Mouse (Mus musculus): Measurements from ENCODE around the gene Tmem116. TPM values are rescaled to one million over a fixed set of nuclear protein-coding genes. Genes with fewer than 3 reads are reported as not detected.
"Not testable (repeated sequence)": the region's sequence is repeated elsewhere in the genome, so short reads cannot be mapped to it uniquely, and the experiment has no call there.

Tmem116 gene
- polyA plus RNA-seq, 1 experiment, result 0.70 TPM

- WGBS, result 49% methylated on average over 1 of the region's 1 CpGs
- H3K4me3 ChIP-seq (ENCODE audit: low read depth, low read length), result no peak overlapping the region
- TF ChIP-seq POLR2A (IDR thresholded peaks at IDR 0.05; ENCODE audit: low read depth, low read length) (no peak), CTCF (IDR thresholded peaks at IDR 0.05; ENCODE audit: extremely low read depth, insufficient read length, insufficient replicate concordance, low read depth, low read length) (no peak)
- H3K36me3 ChIP-seq (ENCODE audit: control insufficient read depth, insufficient read depth, low read length), result no peaks in the 10 kb centered on the region
- no peaks in the 10 kb centered on the region for H3K4me1 ChIP-seq (ENCODE audit: control insufficient read depth, insufficient read depth, insufficient read length, low read length)
- no peaks in the 10 kb centered on the region for H3K27me3 ChIP-seq (ENCODE audit: control insufficient read depth, insufficient read depth, low read length)
- no peak overlapping the region for H3K27ac ChIP-seq (ENCODE audit: insufficient read depth, low read depth, low read length)
Measured at GRCm38 (mm10) chr5:121476040-121476439, 24.3 kb downstream of the Tmem116 start.

- no peak overlapping the region for H3K27ac ChIP-seq (ENCODE audit: insufficient read depth, low read depth, low read length)
- H3K4me3 ChIP-seq (ENCODE audit: low read depth, low read length), result no peak overlapping the region
- H3K36me3 ChIP-seq (ENCODE audit: control insufficient read depth, insufficient read depth, low read length), result no peaks in the 10 kb centered on the region
- no peaks in the 10 kb centered on the region for H3K27me3 ChIP-seq (ENCODE audit: control insufficient read depth, insufficient read depth, low read length)
- 23% methylated on average over 3 of the region's 3 CpGs for WGBS
- TF ChIP-seq POLR2A (IDR thresholded peaks at IDR 0.05; ENCODE audit: low read depth, low read length) (no peak), CTCF (IDR thresholded peaks at IDR 0.05; ENCODE audit: extremely low read depth, insufficient read length, insufficient replicate concordance, low read depth, low read length) (no peak)
- no peaks in the 10 kb centered on the region for H3K4me1 ChIP-seq (ENCODE audit: control insufficient read depth, insufficient read depth, insufficient read length, low read length)
Measured at GRCm38 (mm10) chr5:121477680-121478079, 26.0 kb downstream of the Tmem116 start.

GRCm38 (mm10) chr5:121484801-121485200 lies 33.1 kb downstream of the Tmem116 start:
- TF ChIP-seq POLR2A (IDR thresholded peaks at IDR 0.05; ENCODE audit: low read depth, low read length), result no peak
- TF ChIP-seq CTCF (IDR thresholded peaks at IDR 0.05; ENCODE audit: extremely low read depth, insufficient read length, insufficient replicate concordance, low read depth, low read length), result no peak
- no peak overlapping the region for H3K4me3 ChIP-seq (ENCODE audit: low read depth, low read length)
- H3K27me3 ChIP-seq (ENCODE audit: control insufficient read depth, insufficient read depth, low read length), result no peaks in the 10 kb centered on the region
- H3K36me3 ChIP-seq (ENCODE audit: control insufficient read depth, insufficient read depth, low read length), result no peaks in the 10 kb centered on the region
- 47% methylated on average over 5 of the region's 5 CpGs for WGBS
- H3K4me1 ChIP-seq (ENCODE audit: control insufficient read depth, insufficient read depth, insufficient read length, low read length), result no peaks in the 10 kb centered on the region
- H3K27ac ChIP-seq (ENCODE audit: insufficient read depth, low read depth, low read length), result no peak overlapping the region

- Histone ChIP-seq H3K4me1 (ENCODE audit: control insufficient read depth, insufficient read depth, insufficient read length, low read length) (no peaks in the 10 kb centered on the region), H3K4me3 (ENCODE audit: low read depth, low read length) (no peak overlapping the region), H3K36me3 (ENCODE audit: control insufficient read depth, insufficient read depth, low read length) (no peaks in the 10 kb centered on the region), H3K27me3 (ENCODE audit: control insufficient read depth, insufficient read depth, low read length) (no peaks in the 10 kb centered on the region), H3K27ac (ENCODE audit: insufficient read depth, low read depth, low read length) (no peak overlapping the region)
- 68% methylated on average over 8 of the region's 8 CpGs for WGBS
- no peak for TF ChIP-seq POLR2A (IDR thresholded peaks at IDR 0.05; ENCODE audit: low read depth, low read length)
Measured at GRCm38 (mm10) chr5:121493305-121493704, 41.6 kb downstream of the Tmem116 start.

- no peaks in the 10 kb centered on the region for H3K36me3 ChIP-seq (ENCODE audit: control insufficient read depth, insufficient read depth, low read length)
- no peak overlapping the region for H3K27ac ChIP-seq (ENCODE audit: insufficient read depth, low read depth, low read length)
- H3K4me3 ChIP-seq (ENCODE audit: low read depth, low read length), result no peak overlapping the region
- TF ChIP-seq POLR2A (IDR thresholded peaks at IDR 0.05; ENCODE audit: low read depth, low read length), result no peak
- TF ChIP-seq CTCF (IDR thresholded peaks at IDR 0.05; ENCODE audit: extremely low read depth, insufficient read length, insufficient replicate concordance, low read depth, low read length), result no peak
- no peaks in the 10 kb centered on the region for H3K27me3 ChIP-seq (ENCODE audit: control insufficient read depth, insufficient read depth, low read length)
- WGBS, result 48% methylated on average over 7 of the region's 7 CpGs
- H3K4me1 ChIP-seq (ENCODE audit: control insufficient read depth, insufficient read depth, insufficient read length, low read length), result no peaks in the 10 kb centered on the region
Measured at GRCm38 (mm10) chr5:121500719-121501118, 49.0 kb downstream of the Tmem116 start.

GRCm38 (mm10) chr5:121501424-121501996 lies 49.8 kb downstream of the Tmem116 start:
- H3K4me1 ChIP-seq (ENCODE audit: control insufficient read depth, insufficient read depth, insufficient read length, low read length); H3K4me3 ChIP-seq (ENCODE audit: low read depth, low read length); H3K36me3 ChIP-seq (ENCODE audit: control insufficient read depth, insufficient read depth, low read length); H3K27ac ChIP-seq (ENCODE audit: insufficient read depth, low read depth, low read length); H3K27me3 ChIP-seq (ENCODE audit: control insufficient read depth, insufficient read depth, low read length): not testable (repeated sequence)
- 64% methylated on average over 12 of the region's 17 CpGs for WGBS

- Histone ChIP-seq H3K36me3 (ENCODE audit: control insufficient read depth, insufficient read depth, low read length) (no peaks in the 10 kb centered on the region), H3K27ac (ENCODE audit: insufficient read depth, low read depth, low read length) (no peak within 1 kb of the TSS), H3K4me3 (ENCODE audit: low read depth, low read length) (no peak within 1 kb of the TSS), H3K4me1 (ENCODE audit: control insufficient read depth, insufficient read depth, insufficient read length, low read length) (peaks cover 1% of the 10 kb centered on the region; the same call in 1 of the 2 replicates), H3K27me3 (ENCODE audit: control insufficient read depth, insufficient read depth, low read length) (no peaks in the 10 kb centered on the region)
- WGBS, result 89% methylated on average over 3 of the region's 3 CpGs
- TF ChIP-seq CTCF (IDR thresholded peaks at IDR 0.05; ENCODE audit: extremely low read depth, insufficient read length, insufficient replicate concordance, low read depth, low read length) (no peak), POLR2A (IDR thresholded peaks at IDR 0.05; ENCODE audit: low read depth, low read length) (no peak)
Measured at GRCm38 (mm10) chr5:121503231-121503630, 51.5 kb downstream of the Tmem116 start, which contains the start of gene Adam1b. Gene Adam1b, minus strand, starts transcription at chr5:121503435.

GRCm38 (mm10) chr5:121506846-121507245 lies 55.2 kb downstream of the Tmem116 start:
- 41% methylated on average over 1 of the region's 1 CpGs for WGBS
- Histone ChIP-seq H3K36me3 (ENCODE audit: control insufficient read depth, insufficient read depth, low read length) (no peaks in the 10 kb centered on the region), H3K4me1 (ENCODE audit: control insufficient read depth, insufficient read depth, insufficient read length, low read length) (peaks cover 9% of the 10 kb centered on the region; the same call in 1 of the 2 replicates), H3K4me3 (ENCODE audit: low read depth, low read length) (no peak overlapping the region), H3K27ac (ENCODE audit: insufficient read depth, low read depth, low read length) (no peak overlapping the region), H3K27me3 (ENCODE audit: control insufficient read depth, insufficient read depth, low read length) (no peaks in the 10 kb centered on the region)
- TF ChIP-seq POLR2A (IDR thresholded peaks at IDR 0.05; ENCODE audit: low read depth, low read length), result no peak
- TF ChIP-seq CTCF (IDR thresholded peaks at IDR 0.05; ENCODE audit: extremely low read depth, insufficient read length, insufficient replicate concordance, low read depth, low read length), result no peak
